In the genomic region with DNA sequence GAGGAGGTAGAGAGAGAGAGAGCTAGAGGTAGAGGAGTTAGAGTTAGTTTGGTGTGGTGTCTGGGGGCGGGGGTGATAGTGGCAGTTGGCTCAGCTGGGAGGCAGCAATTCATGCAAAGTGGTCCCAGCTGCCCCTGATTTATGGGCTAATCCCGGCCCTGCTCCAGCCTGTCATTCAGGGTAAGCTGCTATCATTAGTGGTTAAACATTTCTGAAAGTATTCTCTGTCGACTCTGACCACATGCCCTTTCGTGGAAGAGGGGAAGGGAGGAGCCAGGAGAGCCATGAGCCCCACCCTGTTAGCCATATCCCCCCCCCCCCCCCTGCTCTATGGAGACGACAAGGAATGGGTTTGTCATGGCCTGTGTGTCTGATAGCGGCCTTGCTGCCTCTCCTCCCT, we compare ENCODE assay signal across 8 mouse cellular contexts.
DNase-seq lines count a peak whose midpoint lies in the region; ATAC-seq and TF ChIP-seq lines count a peak whose summit lies in the region.

No protein-coding gene starts in this region.

- TF ChIP-seq RAD21 in CH12.LX (IDR thresholded peaks at IDR 0.05; ENCODE audit: low read depth, low read length): no peak

- peak overlapping the region; percentile 90 for H3K27ac ChIP-seq in CH12.LX (ENCODE audit: insufficient read depth, low read depth)
- H3K27ac ChIP-seq in hindbrain, postnatal 0 days: peak overlapping the region; percentile 20; the same call in 1 of the 2 replicates
- peak overlapping the region; percentile 21; the same call in 1 of the 2 replicates for H3K27ac ChIP-seq in liver, embryonic 16.5 days (ENCODE audit: low read length)

- 18% methylated on average over 6 of the region's 6 CpGs for WGBS in hindbrain, postnatal 0 days
- 4% methylated on average over 6 of the region's 6 CpGs for WGBS in liver, embryonic 16.5 days (ENCODE audit: insufficient replicate concordance)

- in situ Hi-C loops in CH12.LX (cut with MboI; ENCODE audit: low pct_ligation_motif_present, low pct_unique_long_range_greater_than_20kb, low sequenced_read_pairs): no loop called here

- H3K4me1 ChIP-seq in CH12.LX (ENCODE audit: control insufficient read depth in 1 of 2, insufficient read depth in 2 of 2): peaks cover 15 to 55% of the 10 kb centered on the region in 2 experiments
- no peaks in the 10 kb centered on the region for H3K4me1 ChIP-seq in hindbrain, postnatal 0 days (ENCODE audit: insufficient read depth, low read length)
- peaks cover 15% of the 10 kb centered on the region for H3K4me1 ChIP-seq in liver, embryonic 16.5 days (ENCODE audit: control insufficient read depth, low read depth, low read length)

- peak overlapping the region; percentile 37; the same call in 1 of the 2 replicates for H3K9ac ChIP-seq in CH12.LX (ENCODE audit: insufficient read depth, low read depth)
- no peak overlapping the region for H3K9ac ChIP-seq in hindbrain, postnatal 0 days (replicated peaks; ENCODE audit: low read length)
- no peak overlapping the region for H3K9ac ChIP-seq in liver, embryonic 16.5 days (ENCODE audit: low read depth, low read length)

- no peaks in the 10 kb centered on the region for H3K79me2 ChIP-seq in CH12.LX (replicated peaks; ENCODE audit: control insufficient read depth, extremely low read depth, insufficient read depth, poor library complexity, severe bottlenecking)

- no peaks in the 10 kb centered on the region for H3K27me3 ChIP-seq in CH12.LX (replicated peaks)
- no peaks in the 10 kb centered on the region for H3K27me3 ChIP-seq in hindbrain, postnatal 0 days (ENCODE audit: insufficient read depth, low read length)
- H3K27me3 ChIP-seq in liver, embryonic 16.5 days (ENCODE audit: control insufficient read depth, insufficient read depth, low read depth, low read length): no peaks in the 10 kb centered on the region

- TF ChIP-seq POLR2A in CH12.LX (IDR thresholded peaks at IDR 0.05; ENCODE audit: low read depth, low read length): no peak

- dilution Hi-C loops in CH12.LX (cut with MboI; ENCODE audit: extremely low pct_ligation_motif_present, extremely low pct_unique_long_range_greater_than_20kb, low sequenced_read_pairs): no loop called here

- H3K36me3 ChIP-seq in CH12.LX (replicated peaks in 1 of 2; ENCODE audit: control insufficient read depth in 1 of 2, insufficient read depth in 1 of 2, low read length in 1 of 2): peaks cover 11 to 31% of the 10 kb centered on the region in 2 experiments
- 0 out of 2 replicates have a peak, but pooled peaks cover 6% of the 10 kb centered on the region for H3K36me3 ChIP-seq in hindbrain, postnatal 0 days (ENCODE audit: insufficient read depth, low read length)
- peaks cover 7% of the 10 kb centered on the region for H3K36me3 ChIP-seq in liver, embryonic 16.5 days (ENCODE audit: control insufficient read depth, insufficient read depth)

- no peak for TF ChIP-seq CTCF in CH12.LX (conservative IDR thresholded peaks at IDR 0.05 in 1 of 2, IDR thresholded peaks at IDR 0.05 in 1 of 2; ENCODE audit: low read depth in 2 of 2, low read length in 2 of 2)
- TF ChIP-seq CTCF in hindbrain, postnatal 0 days (IDR thresholded peaks at IDR 0.05; ENCODE audit: low read depth): no peak

- peak; percentile 73 for ATAC-seq in common myeloid progenitor, adult 5-6 weeks (replicated peaks; ENCODE audit: low read depth, poor library complexity, severe bottlenecking)
- ATAC-seq in hindbrain, postnatal 0 days: peak; percentile 66
- peak; percentile 35 for ATAC-seq in liver, embryonic 16.5 days (ENCODE audit: low read depth)
- no peak for ATAC-seq in cerebellum, adult (ENCODE audit: insufficient number of reproducible peaks, low FRiP score, low TSS enrichment)

- no peak for TF ChIP-seq EP300 in CH12.LX (IDR thresholded peaks at IDR 0.05; ENCODE audit: low read length)

- H3K4me3 ChIP-seq in CH12.LX (replicated peaks in 1 of 3; ENCODE audit: low read depth in 2 of 3, low read length in 2 of 3, poor library complexity in 1 of 3): peak overlapping the region in 1 of 3 experiments; percentile 32
- no peak overlapping the region for H3K4me3 ChIP-seq in hindbrain, postnatal 0 days (ENCODE audit: low read length)
- no peak overlapping the region for H3K4me3 ChIP-seq in liver, embryonic 16.5 days (ENCODE audit: low read depth, low read length)

- DNase-seq in CH12.LX (ENCODE audit: extremely low read depth): peak; percentile 68
- peak; percentile 51 for DNase-seq in hindbrain, postnatal 0 days (ENCODE audit: low spot score)
- no peak for DNase-seq in urinary bladder, adult 2 months (ENCODE audit: low spot score)
- DNase-seq in right cerebral cortex, postnatal 14 days: no peak
- DNase-seq in spleen, adult 12 weeks (ENCODE audit: low spot score): no peak

- H3K4me2 ChIP-seq in CH12.LX (ENCODE audit: insufficient read depth, low read depth, poor library complexity, severe bottlenecking): peak overlapping the region; percentile 90
- H3K4me2 ChIP-seq in hindbrain, postnatal 0 days (ENCODE audit: low read depth, low read length): no peak overlapping the region
- no peak overlapping the region for H3K4me2 ChIP-seq in liver, embryonic 16.5 days (ENCODE audit: low read depth, low read length)

- peaks cover 9% of the 10 kb centered on the region for H3K9me3 ChIP-seq in CH12.LX (replicated peaks; ENCODE audit: low read length)
- H3K9me3 ChIP-seq in hindbrain, postnatal 0 days (ENCODE audit: low read length): no peaks in the 10 kb centered on the region
- H3K9me3 ChIP-seq in liver, embryonic 16.5 days (replicated peaks; ENCODE audit: control insufficient read depth, low read length): no peaks in the 10 kb centered on the region

TF ChIP-seq in CH12.LX, 34 proteins besides CTCF, POLR2A, EP300 and RAD21:
- TF ChIP-seq CHD2 (IDR thresholded peaks at IDR 0.05; ENCODE audit: low read length) (no peak; the same call in 1 of the 2 replicates), GABPA (IDR thresholded peaks at IDR 0.05; ENCODE audit: insufficient replicate concordance, low read depth, low read length) (no peak), JUND (conservative IDR thresholded peaks at IDR 0.05; ENCODE audit: low read depth, low read length) (no peak), SMC3 (IDR thresholded peaks at IDR 0.05; ENCODE audit: low read depth, low read length) (no peak), ZMIZ1 (IDR thresholded peaks at IDR 0.05; ENCODE audit: low read depth, low read length) (no peak), HCFC1 (IDR thresholded peaks at IDR 0.05; ENCODE audit: low read depth, low read length) (no peak), PAX5 (IDR thresholded peaks at IDR 0.05; ENCODE audit: low read length) (no peak), MAZ (IDR thresholded peaks at IDR 0.05; ENCODE audit: low read depth, low read length) (peak; percentile 2; the same call in 1 of the 2 replicates), CHD1 (IDR thresholded peaks at IDR 0.05; ENCODE audit: low read depth, low read length) (no peak)
TF ChIP-seq in CH12.LX: peak in this region for 1.

Comparison
In these comparisons a context has a peak if more than half of its experiments do, and no peak if none do; other contexts are left out.
1. DNase-seq: peak in CH12.LX (single experiment) and hindbrain, postnatal 0 days (single experiment); none in urinary bladder, adult 2 months (single experiment), right cerebral cortex, postnatal 14 days (single experiment) and spleen, adult 12 weeks (single experiment).
2. H3K27ac ChIP-seq: peak in every context shown above with its lines; median percentile 90 in CH12.LX; 21 in liver, embryonic 16.5 days; 20 in hindbrain, postnatal 0 days.